ENCODE assay signal across 35 mouse cellular contexts in the genomic region with DNA sequence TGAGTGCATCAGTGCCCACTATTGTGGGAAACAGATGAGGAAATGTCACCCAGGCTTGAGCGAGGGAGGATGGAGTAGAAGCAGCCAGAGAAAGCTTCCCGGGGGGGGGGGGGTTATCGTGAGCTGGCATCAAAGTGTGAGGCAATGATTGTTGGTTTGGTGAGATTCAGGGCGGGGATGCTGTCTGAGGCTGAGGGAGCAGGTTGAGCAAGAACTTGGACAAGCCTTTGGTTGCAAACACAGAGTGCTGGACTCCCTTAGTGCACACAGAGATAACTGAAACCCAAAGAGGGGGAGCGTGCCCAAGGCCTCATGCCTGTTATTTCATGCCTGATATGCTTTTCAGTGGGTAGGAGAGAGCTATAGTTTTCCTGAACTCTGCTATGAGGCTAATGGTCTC. TPM values are rescaled to one million over a fixed set of nuclear protein-coding genes. Genes with fewer than 3 reads are reported as not detected.
DNase-seq lines count a peak whose midpoint lies in the region; ATAC-seq and TF ChIP-seq lines count a peak whose summit lies in the region.
"Had no signal": no experiment of that assay in that cellular context is flagged by ENCODE, and none has a peak within 500 bp of the region (broad histone marks: within the 10 kb centered on the region; RNA-seq: fewer than 3 reads in every experiment).

No protein-coding gene starts in this region.

- 55% methylated on average over 5 of the region's 5 CpGs for WGBS in liver, postnatal 0 days (ENCODE audit: insufficient replicate concordance)
- 89% methylated on average over 5 of the region's 5 CpGs for WGBS in midbrain, embryonic 10.5 days
- 91% methylated on average over 5 of the region's 5 CpGs for WGBS in midbrain, embryonic 13.5 days

- no peak for TF ChIP-seq CTCF in liver, postnatal 0 days (IDR thresholded peaks at IDR 0.05; ENCODE audit: low read depth)

- no peaks in the 10 kb centered on the region for H3K36me3 ChIP-seq in liver, postnatal 0 days (replicated peaks; ENCODE audit: insufficient read depth, low read length)
- H3K36me3 ChIP-seq in midbrain, embryonic 10.5 days = peaks cover 8% of the 10 kb centered on the region; the same call in 1 of the 2 replicates
- H3K36me3 ChIP-seq in midbrain, embryonic 13.5 days = no peaks in the 10 kb centered on the region
- H3K36me3 ChIP-seq: forebrain, embryonic 12.5 days; forebrain, embryonic 15.5 days; hindbrain, embryonic 13.5 days had no signal

- no peak for DNase-seq in liver, postnatal 0 days
- DNase-seq in liver (no peak), 416B (ENCODE audit: low read depth) (peak; percentile 45)
- no peak for DNase-seq in midbrain, embryonic 10.5 days (ENCODE audit: low spot score)
- DNase-seq: adrenal gland, adult 8-10 months; adrenal gland, postnatal 25 days; cerebellum, adult 11-12 months; cerebellum, adult 8-10 months; cerebellum, postnatal 10 days; cerebellum, postnatal 36 days; embryo, embryonic 11 days; gastrocnemius, postnatal 10 days; gastrocnemius, postnatal 36 days; heart, adult 11 months had no signal

- H3K4me2 ChIP-seq in liver, postnatal 0 days (ENCODE audit: low read depth, low read length) = no peak overlapping the region
- H3K4me2 ChIP-seq in midbrain, embryonic 13.5 days (replicated peaks) = no peak overlapping the region
- H3K4me2 ChIP-seq: embryonic facial prominence, embryonic 13.5 days; forebrain, embryonic 12.5 days; forebrain, embryonic 15.5 days; heart, embryonic 11.5 days; hindbrain, embryonic 13.5 days had no signal

- no peak overlapping the region for H3K4me3 ChIP-seq in liver, postnatal 0 days (ENCODE audit: low read depth, low read length)
- no peak overlapping the region for H3K4me3 ChIP-seq in midbrain, embryonic 10.5 days
- H3K4me3 ChIP-seq in midbrain, embryonic 13.5 days (replicated peaks) = no peak overlapping the region
- H3K4me3 ChIP-seq: embryonic facial prominence, embryonic 10.5 days; embryonic facial prominence, embryonic 13.5 days; erythroblast, embryonic 14.5 days; forebrain, embryonic 12.5 days; forebrain, embryonic 15.5 days; hindbrain, embryonic 13.5 days had no signal

- ATAC-seq in liver, postnatal 0 days = peak; percentile 48; the same call in 1 of the 2 replicates
- ATAC-seq in granulocyte monocyte progenitor cell, adult 5-6 weeks (replicated peaks; ENCODE audit: poor library complexity, severe bottlenecking) = peak; percentile 56
- no peak for ATAC-seq in midbrain, embryonic 13.5 days
- ATAC-seq: activated CD4-positive, CD25-positive, alpha-beta regulatory T cell, adult 4 months; CD4-positive, CD25-positive, alpha-beta regulatory T cell, adult 4 months; forebrain, embryonic 15.5 days; hindbrain, embryonic 16.5 days had no signal

- no peak overlapping the region for H3K9ac ChIP-seq in liver, postnatal 0 days (replicated peaks)
- no peak overlapping the region for H3K9ac ChIP-seq in midbrain, embryonic 13.5 days (replicated peaks)
- H3K9ac ChIP-seq: embryonic facial prominence, embryonic 13.5 days; forebrain, embryonic 12.5 days; forebrain, embryonic 15.5 days; hindbrain, embryonic 13.5 days had no signal

- H3K4me1 ChIP-seq in liver, postnatal 0 days (ENCODE audit: insufficient read depth) = peaks cover 2% of the 10 kb centered on the region; the same call in 1 of the 2 replicates
- H3K4me1 ChIP-seq in midbrain, embryonic 10.5 days = peaks cover 20% of the 10 kb centered on the region
- peaks cover 18% of the 10 kb centered on the region for H3K4me1 ChIP-seq in midbrain, embryonic 13.5 days (replicated peaks)

- H3K27me3 ChIP-seq in liver, postnatal 0 days (ENCODE audit: insufficient read depth, low read length) = peaks cover 24% of the 10 kb centered on the region
- H3K27me3 ChIP-seq in midbrain, embryonic 10.5 days (ENCODE audit: low read depth, poor library complexity, severe bottlenecking) = peaks cover 14% of the 10 kb centered on the region
- peaks cover 17% of the 10 kb centered on the region for H3K27me3 ChIP-seq in midbrain, embryonic 13.5 days

- no peaks in the 10 kb centered on the region for H3K9me3 ChIP-seq in liver, postnatal 0 days (ENCODE audit: low read length)
- H3K9me3 ChIP-seq in midbrain, embryonic 10.5 days (replicated peaks) = no peaks in the 10 kb centered on the region
- H3K9me3 ChIP-seq in midbrain, embryonic 13.5 days = no peaks in the 10 kb centered on the region
- H3K9me3 ChIP-seq: embryonic facial prominence, embryonic 10.5 days; embryonic facial prominence, embryonic 13.5 days; forebrain, embryonic 12.5 days; forebrain, embryonic 15.5 days; hindbrain, embryonic 13.5 days had no signal

- H3K27ac ChIP-seq in liver, postnatal 0 days (ENCODE audit: low read depth) = no peak overlapping the region
- H3K27ac ChIP-seq in midbrain, embryonic 10.5 days (replicated peaks) = no peak overlapping the region
- no peak overlapping the region for H3K27ac ChIP-seq in midbrain, embryonic 13.5 days
- H3K27ac ChIP-seq: embryonic facial prominence, embryonic 10.5 days; embryonic facial prominence, embryonic 13.5 days; forebrain, embryonic 12.5 days; forebrain, embryonic 15.5 days; hindbrain, embryonic 13.5 days had no signal

- no peak for TF ChIP-seq EP300 in liver, postnatal 0 days (IDR thresholded peaks at IDR 0.05; ENCODE audit: low read depth)

RNA-seq across cellular contexts. Expression of gene Wfdc2, which starts 5.2 kb away (rescaled TPM):
- 3.0 and 3.3 TPM in 2 replicates for polyA plus RNA-seq in liver, postnatal 0 days (2015; fragmentation: Nextera tagmentation; extraction: Ambion mirVana)
- total RNA-seq in granulocyte monocyte progenitor cell, adult 5-6 weeks (2014; fragmentation: Nextera tagmentation) = not detected in 2 replicates
- not detected in 2 replicates for total RNA-seq in granulocyte monocyte progenitor cell, adult 5-6 weeks (2017)
- 23.1 and 28.3 TPM in 2 replicates for polyA plus RNA-seq in midbrain, embryonic 10.5 days (2016; fragmentation: Nextera tagmentation; extraction: Ambion mirVana)
- 5.7 and 6.8 TPM in 2 replicates for polyA plus RNA-seq in midbrain, embryonic 13.5 days (2015; fragmentation: Nextera tagmentation; extraction: Ambion mirVana)
- total RNA-seq: adrenal gland, adult 8-10 months; adrenal gland, postnatal 25 days; gastrocnemius, postnatal 10 days; MEL had no signal
- polyA plus RNA-seq: activated CD4-positive, CD25-positive, alpha-beta regulatory T cell, adult 4 months; C2C12; erythroblast, embryonic 14.5 days had no signal

RNA-seq across cellular contexts. Expression of gene Spint3, which starts 5.8 kb away (rescaled TPM):
- not detected in 2 replicates for polyA plus RNA-seq in liver, postnatal 0 days (2015; fragmentation: Nextera tagmentation; extraction: Ambion mirVana)
- not detected in 2 replicates for total RNA-seq in granulocyte monocyte progenitor cell, adult 5-6 weeks (2014; fragmentation: Nextera tagmentation)
- total RNA-seq in granulocyte monocyte progenitor cell, adult 5-6 weeks (2017) = not detected in 2 replicates
- polyA plus RNA-seq in midbrain, embryonic 10.5 days (2016; fragmentation: Nextera tagmentation; extraction: Ambion mirVana) = not detected in 2 replicates
- polyA plus RNA-seq in midbrain, embryonic 13.5 days (2015; fragmentation: Nextera tagmentation; extraction: Ambion mirVana) = not detected in 2 replicates
- total RNA-seq: adrenal gland, adult 8-10 months; adrenal gland, postnatal 25 days; gastrocnemius, postnatal 10 days; gastrocnemius, postnatal 36 days; heart, adult 8-10 months; heart, postnatal 25 days; hematopoietic stem cell, adult 5-6 weeks; MEL had no signal
- polyA plus RNA-seq: activated CD4-positive, CD25-positive, alpha-beta regulatory T cell, adult 4 months; brain, embryonic 14.5 days; C2C12; CD4-positive, CD25-positive, alpha-beta regulatory T cell, adult 4 months; cortical plate, adult 2 months; embryonic facial prominence, embryonic 10.5 days; embryonic facial prominence, embryonic 13.5 days; erythroblast, embryonic 14.5 days; forebrain, embryonic 12.5 days; forebrain, embryonic 15.5 days; heart, embryonic 11.5 days; heart, embryonic 14.5 days; heart, postnatal 0 days; hindbrain, embryonic 13.5 days; hindbrain, embryonic 16.5 days had no signal

RNA-seq across cellular contexts. Expression of gene Wfdc6a, which starts 17.8 kb away (rescaled TPM):
- not detected in 2 replicates for polyA plus RNA-seq in liver, postnatal 0 days (2015; fragmentation: Nextera tagmentation; extraction: Ambion mirVana)
- not detected in 2 replicates for total RNA-seq in granulocyte monocyte progenitor cell, adult 5-6 weeks (2014; fragmentation: Nextera tagmentation)
- not detected in 2 replicates for total RNA-seq in granulocyte monocyte progenitor cell, adult 5-6 weeks (2017)
- not detected in 2 replicates for polyA plus RNA-seq in midbrain, embryonic 10.5 days (2016; fragmentation: Nextera tagmentation; extraction: Ambion mirVana)
- not detected in 2 replicates for polyA plus RNA-seq in midbrain, embryonic 13.5 days (2015; fragmentation: Nextera tagmentation; extraction: Ambion mirVana)
- total RNA-seq: gastrocnemius, postnatal 10 days; gastrocnemius, postnatal 36 days; hematopoietic stem cell, adult 5-6 weeks; MEL had no signal
- polyA plus RNA-seq: activated CD4-positive, CD25-positive, alpha-beta regulatory T cell, adult 4 months; brain, embryonic 14.5 days; C2C12; CD4-positive, CD25-positive, alpha-beta regulatory T cell, adult 4 months; cortical plate, adult 2 months; embryonic facial prominence, embryonic 10.5 days; embryonic facial prominence, embryonic 13.5 days; erythroblast, embryonic 14.5 days; forebrain, embryonic 12.5 days; forebrain, embryonic 15.5 days; heart, embryonic 11.5 days; hindbrain, embryonic 13.5 days had no signal

RNA-seq across cellular contexts. Expression of gene Eppin, which starts 25.9 kb away (rescaled TPM):
- polyA plus RNA-seq in liver, postnatal 0 days (2015; fragmentation: Nextera tagmentation; extraction: Ambion mirVana) = not detected in 2 replicates
- not detected in 2 replicates for total RNA-seq in granulocyte monocyte progenitor cell, adult 5-6 weeks (2014; fragmentation: Nextera tagmentation)
- total RNA-seq in granulocyte monocyte progenitor cell, adult 5-6 weeks (2017) = not detected in 2 replicates
- polyA plus RNA-seq in midbrain, embryonic 10.5 days (2016; fragmentation: Nextera tagmentation; extraction: Ambion mirVana) = not detected in 2 replicates
- not detected in 2 replicates for polyA plus RNA-seq in midbrain, embryonic 13.5 days (2015; fragmentation: Nextera tagmentation; extraction: Ambion mirVana)
- total RNA-seq: adrenal gland, adult 8-10 months; adrenal gland, postnatal 25 days; gastrocnemius, postnatal 10 days; gastrocnemius, postnatal 36 days; heart, adult 8-10 months; heart, postnatal 25 days; hematopoietic stem cell, adult 5-6 weeks; MEL had no signal
- polyA plus RNA-seq: activated CD4-positive, CD25-positive, alpha-beta regulatory T cell, adult 4 months; brain, embryonic 14.5 days; C2C12; CD4-positive, CD25-positive, alpha-beta regulatory T cell, adult 4 months; cortical plate, adult 2 months; embryonic facial prominence, embryonic 10.5 days; embryonic facial prominence, embryonic 13.5 days; erythroblast, embryonic 14.5 days; forebrain, embryonic 12.5 days; forebrain, embryonic 15.5 days; heart, embryonic 11.5 days; heart, embryonic 14.5 days; heart, postnatal 0 days; hindbrain, embryonic 13.5 days; hindbrain, embryonic 16.5 days had no signal

RNA-seq across cellular contexts. Expression of gene Wfdc6b, which starts 45.9 kb away (rescaled TPM):
- not detected in 2 replicates for polyA plus RNA-seq in liver, postnatal 0 days (2015; fragmentation: Nextera tagmentation; extraction: Ambion mirVana)
- total RNA-seq in granulocyte monocyte progenitor cell, adult 5-6 weeks (2014; fragmentation: Nextera tagmentation) = not detected in 2 replicates
- not detected in 2 replicates for total RNA-seq in granulocyte monocyte progenitor cell, adult 5-6 weeks (2017)
- polyA plus RNA-seq in midbrain, embryonic 10.5 days (2016; fragmentation: Nextera tagmentation; extraction: Ambion mirVana) = not detected in 2 replicates
- not detected in 2 replicates for polyA plus RNA-seq in midbrain, embryonic 13.5 days (2015; fragmentation: Nextera tagmentation; extraction: Ambion mirVana)
- total RNA-seq: adrenal gland, adult 8-10 months; adrenal gland, postnatal 25 days; gastrocnemius, postnatal 10 days; gastrocnemius, postnatal 36 days; heart, adult 8-10 months; heart, postnatal 25 days; hematopoietic stem cell, adult 5-6 weeks; MEL had no signal
- polyA plus RNA-seq: activated CD4-positive, CD25-positive, alpha-beta regulatory T cell, adult 4 months; brain, embryonic 14.5 days; C2C12; CD4-positive, CD25-positive, alpha-beta regulatory T cell, adult 4 months; cortical plate, adult 2 months; embryonic facial prominence, embryonic 10.5 days; embryonic facial prominence, embryonic 13.5 days; erythroblast, embryonic 14.5 days; forebrain, embryonic 12.5 days; forebrain, embryonic 15.5 days; heart, embryonic 11.5 days; heart, embryonic 14.5 days; heart, postnatal 0 days; hindbrain, embryonic 13.5 days; hindbrain, embryonic 16.5 days had no signal
